Mouse (Mus musculus): ENCODE measurements at regions not wholly inside any gene's neighbourhood (a gene's known extent, or its start where the extent isn't known, plus 50 kb on each side); places are given as distances from the start of the nearest gene placed in this dataset.
"Not testable (repeated sequence)": the region's sequence is repeated elsewhere in the genome, so short reads cannot be mapped to it uniquely, and the experiment has no call there.

GRCm38 (mm10) chrX:70606349-70606748 lies 129.4 kb upstream of the Tmem185a start:
- DNase-seq (ENCODE audit: low spot score in 2 of 2): no peak

- DNase-seq (ENCODE audit: low spot score in 2 of 2): peak; percentile 5 to 60
Measured at GRCm38 (mm10) chrX:70582344-70582743, 105.4 kb upstream of the Tmem185a start.

- peak in 1 of 2 experiments; percentile 3 for DNase-seq (ENCODE audit: low spot score in 2 of 2)
Measured at GRCm38 (mm10) chrX:70580171-70580570, 103.2 kb upstream of the Tmem185a start.

DNA sequence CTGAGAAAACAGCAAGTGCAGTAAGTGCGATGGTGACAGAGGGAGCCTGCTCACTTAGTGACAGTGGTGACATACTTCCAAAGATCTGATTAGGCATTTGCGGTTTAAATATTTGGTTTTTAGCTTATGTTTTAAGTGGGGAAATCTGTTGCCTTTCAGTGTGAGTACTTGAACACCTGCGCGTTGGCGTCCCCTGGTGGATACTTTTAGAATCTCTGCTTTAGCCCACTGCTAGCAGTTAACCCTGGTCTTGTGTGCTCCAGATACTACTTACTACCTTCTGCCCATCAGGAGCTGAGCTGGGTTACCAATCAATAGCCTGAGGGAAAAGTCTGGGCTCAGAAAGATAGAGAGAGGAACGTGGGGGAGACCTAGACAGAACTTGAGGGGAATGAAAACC lies 97.3 kb upstream of the Tmem185a start:
- not testable (repeated sequence) for DNase-seq (ENCODE audit: low spot score in 2 of 2)

DNA sequence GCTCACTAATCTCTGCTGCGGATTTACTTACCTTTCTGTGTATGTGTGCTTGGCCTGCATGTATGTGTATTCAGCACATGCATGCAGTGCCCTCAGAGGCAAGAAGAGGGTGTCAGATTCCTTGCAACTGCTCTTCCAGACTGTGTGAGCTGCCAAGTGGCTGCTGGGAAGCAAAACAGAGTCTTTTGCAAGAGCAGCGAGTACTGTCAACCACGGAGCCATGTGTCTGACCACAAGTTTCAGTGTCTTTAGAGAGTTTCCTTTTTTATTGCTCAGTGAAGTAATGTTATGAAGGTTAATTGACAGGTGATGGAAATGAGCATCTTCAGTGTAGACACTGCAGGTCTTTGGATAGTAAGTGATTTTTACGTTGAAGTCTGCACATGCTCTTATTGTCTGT lies 93.6 kb upstream of the Tmem185a start:
- not testable (repeated sequence) for DNase-seq (ENCODE audit: low spot score in 2 of 2)

- DNase-seq (ENCODE audit: low spot score in 2 of 2): not testable (repeated sequence)
Measured at GRCm38 (mm10) chrX:70569339-70569979, 92.5 kb upstream of the Tmem185a start.
